Mouse (Mus musculus) liver, postnatal 0 days (tissue): ENCODE measurements around the gene Bbip1. TPM values are rescaled to one million over a fixed set of nuclear protein-coding genes. Genes with fewer than 3 reads are reported as not detected.

Source experiments
- ATAC-seq: fragments of 200-750 bp; cut with Nextera tagmentation; 2 replicates; pipeline ENCODE4 v1.8.0; 2017; ENCODE audit warnings: mild to moderate bottlenecking, moderate library complexity
- DNase-seq: peaks from one replicate; pipeline ENCODE4 v3.0.0-alpha.2; 2016
- H3K27ac ChIP-seq: fragments of 300-500 bp; sonication (generic); 2 replicates; pipeline ENCODE4 v1.5.1; 2014; ENCODE audit warnings: antibody characterized with exemption, moderate library complexity, mild to moderate bottlenecking, low read depth
- H3K27me3 ChIP-seq: fragments of 300-500 bp; sonication (generic); 2 replicates; pipeline ENCODE4 v1.6.1; 2014; ENCODE audit warnings: low read length, control low read depth, mixed read lengths; ENCODE audit not compliant: insufficient read depth
- H3K36me3 ChIP-seq: fragments of 300-500 bp; sonication (generic); replicated peaks from 2 replicates; pipeline ENCODE4 v1.6.1; 2014; ENCODE audit warnings: mild to moderate bottlenecking, control low read depth, low read length, moderate library complexity, mixed read lengths; ENCODE audit not compliant: insufficient read depth
- H3K4me1 ChIP-seq: fragments of 300-500 bp; sonication (generic); 2 replicates; pipeline ENCODE4 v1.6.1; 2014; ENCODE audit warnings: antibody characterized with exemption, mild to moderate bottlenecking, control low read depth; ENCODE audit not compliant: insufficient read depth
- H3K4me2 ChIP-seq: fragments of 300-500 bp; sonication (generic); 2 replicates; pipeline ENCODE4 v1.6.1; 2014; ENCODE audit warnings: low read depth, mild to moderate bottlenecking, low read length, moderate library complexity, mixed read lengths
- H3K4me3 ChIP-seq: fragments of 300-500 bp; sonication (generic); 2 replicates; pipeline ENCODE4 v1.5.1; 2014; ENCODE audit warnings: low read depth, low read length
- H3K9ac ChIP-seq: fragments of 300-500 bp; sonication (generic); replicated peaks from 2 replicates; pipeline ENCODE4 v1.6.1; 2014; ENCODE audit warnings: mild to moderate bottlenecking, moderate library complexity
- H3K9me3 ChIP-seq: fragments of 300-500 bp; sonication (generic); 2 replicates; pipeline ENCODE4 v1.6.1; 2016; ENCODE audit warnings: mild to moderate bottlenecking, control low read depth, low read length, mixed read lengths
- CTCF ChIP-seq: sonication (generic); IDR thresholded peaks from 2 replicates; pipeline ENCODE4 v1.5.1; 2016; ENCODE audit warnings: antibody characterized with exemption, low read depth
- EP300 ChIP-seq: IDR thresholded peaks from 2 replicates; pipeline ENCODE4 v1.6.1; 2016; ENCODE audit warnings: antibody characterized with exemption, low read depth, mild to moderate bottlenecking
- WGBS: fragments of 180-500 bp; shearing (Covaris S2); extraction: QIAGEN DNeasy Blood & Tissue Kit; methylation state at CpG from one replicate; pipeline ENCODE4 v1.1.7; 2014; ENCODE audit not compliant: insufficient replicate concordance; 5-methylcytosine and 5-hydroxymethylcytosine counted together
- polyA plus RNA-seq: library from polyadenylated mRNA; unstranded; fragments of >200 nt; fragmentation: Nextera tagmentation; extraction: Ambion mirVana; gene quantifications from 2 replicates; pipeline ENCODE4 v1.2.1, GENCODE M21; 2015

The Bbip1 gene
- polyA plus RNA-seq: 32.6 and 36.5 TPM in 2 replicates

- peaks cover 9% of the 10 kb centered on the region; the same call in 1 of the 2 replicates for H3K36me3 ChIP-seq
- peaks cover 30% of the 10 kb centered on the region for H3K4me1 ChIP-seq
- TF ChIP-seq EP300 (peak; percentile 73; the same call in 1 of the 2 replicates), CTCF (peak; percentile 44)
- no peaks in the 10 kb centered on the region for H3K9me3 ChIP-seq
- peak within 1 kb of the TSS; percentile 100 for H3K27ac ChIP-seq
- H3K4me2 ChIP-seq: peak within 1 kb of the TSS; percentile 90
- peak within 1 kb of the TSS; percentile 97 for H3K9ac ChIP-seq
- DNase-seq (peak; percentile 99), ATAC-seq (peak; percentile 88)
- H3K4me3 ChIP-seq: peak within 1 kb of the TSS; percentile 93
- H3K27me3 ChIP-seq: no peaks in the 10 kb centered on the region
- WGBS: under 1% methylated on average over 62 of the region's 62 CpGs
Observed at GRCm38 (mm10) chr19:53943802-53944785, at the start of gene Bbip1, which contains the start of gene Shoc2. TSS of gene Bbip1 (minus strand) at chr19:53944627. TSS of gene Shoc2 (plus strand) at chr19:53944306.

GRCm38 (mm10) chr19:53993860-53994259, 49.4 kb upstream of the Bbip1 start:
- no peaks in the 10 kb centered on the region for H3K27me3 ChIP-seq
- DNase-seq (no peak), ATAC-seq (no peak)
- no peak overlapping the region for H3K27ac ChIP-seq
- no peak overlapping the region for H3K4me2 ChIP-seq
- whole genome bisulfite sequencing: 75% methylated on average over 3 of the region's 3 CpGs
- H3K9me3 ChIP-seq: no peaks in the 10 kb centered on the region
- H3K36me3 ChIP-seq: peaks cover 8% of the 10 kb centered on the region
- no peak overlapping the region for H3K9ac ChIP-seq
- no peaks in the 10 kb centered on the region for H3K4me1 ChIP-seq
- no peak for TF ChIP-seq EP300
- no peak for TF ChIP-seq CTCF
- H3K4me3 ChIP-seq: no peak overlapping the region

- Histone ChIP-seq H3K4me1 (no peaks in the 10 kb centered on the region), H3K27ac (no peak overlapping the region), H3K4me2 (no peak overlapping the region), H3K4me3 (no peak overlapping the region), H3K36me3 (peaks cover 21% of the 10 kb centered on the region), H3K9ac (no peak overlapping the region), H3K27me3 (no peaks in the 10 kb centered on the region), H3K9me3 (no peaks in the 10 kb centered on the region)
- TF ChIP-seq CTCF (no peak), EP300 (no peak)
- DNase-seq (no peak), ATAC-seq (no peak)
- WGBS: 85% methylated on average over 2 of the region's 2 CpGs
Observed at GRCm38 (mm10) chr19:53990538-53990937, 46.1 kb upstream of the Bbip1 start.

GRCm38 (mm10) chr19:53984628-53985027, 40.2 kb upstream of the Bbip1 start:
- H3K4me3 ChIP-seq: no peak overlapping the region
- no peak overlapping the region for H3K4me2 ChIP-seq
- peaks cover 16% of the 10 kb centered on the region for H3K36me3 ChIP-seq
- 0 out of 2 replicates have a peak, but pooled peaks cover 4% of the 10 kb centered on the region for H3K4me1 ChIP-seq
- H3K27ac ChIP-seq: no peak overlapping the region
- H3K27me3 ChIP-seq: no peaks in the 10 kb centered on the region
- TF ChIP-seq CTCF (no peak), EP300 (no peak)
- no peaks in the 10 kb centered on the region for H3K9me3 ChIP-seq
- H3K9ac ChIP-seq: no peak overlapping the region
- 79% methylated on average over 3 of the region's 3 CpGs for WGBS
- no peak for DNase-seq
- no peak for ATAC-seq

- ATAC-seq (no peak), DNase-seq (no peak)
- Histone ChIP-seq H3K4me1 (0 out of 2 replicates have a peak, but pooled peaks cover 4% of the 10 kb centered on the region), H3K27me3 (no peaks in the 10 kb centered on the region), H3K9ac (no peak overlapping the region), H3K4me3 (no peak overlapping the region), H3K4me2 (no peak overlapping the region), H3K27ac (no peak overlapping the region), H3K9me3 (no peaks in the 10 kb centered on the region), H3K36me3 (peaks cover 12% of the 10 kb centered on the region; the same call in 1 of the 2 replicates)
- 76% methylated on average over 1 of the region's 1 CpGs for WGBS
- TF ChIP-seq CTCF (peak; percentile 52), EP300 (no peak)
Observed at GRCm38 (mm10) chr19:53983336-53983735, 38.9 kb upstream of the Bbip1 start.

GRCm38 (mm10) chr19:53982041-53982440, 37.6 kb upstream of the Bbip1 start:
- no peaks in the 10 kb centered on the region for H3K27me3 ChIP-seq
- H3K9ac ChIP-seq: no peak overlapping the region
- WGBS: 39% methylated on average over 3 of the region's 3 CpGs
- TF ChIP-seq CTCF: no peak
- TF ChIP-seq EP300: no peak
- no peak for DNase-seq
- no peaks in the 10 kb centered on the region; the same call in 1 of the 2 replicates for H3K36me3 ChIP-seq
- H3K4me1 ChIP-seq: 0 out of 2 replicates have a peak, but pooled peaks cover 4% of the 10 kb centered on the region
- no peak overlapping the region for H3K4me2 ChIP-seq
- ATAC-seq: no peak
- H3K4me3 ChIP-seq: no peak overlapping the region
- no peaks in the 10 kb centered on the region for H3K9me3 ChIP-seq
- H3K27ac ChIP-seq: no peak overlapping the region
